Mouse (Mus musculus): ENCODE measurements at regions not wholly inside any gene's neighbourhood (a gene's known extent, or its start where the extent isn't known, plus 50 kb on each side); places are given as distances from the start of the nearest gene placed in this dataset.

- DNase-seq (ENCODE audit: low spot score) = no peak
Observed at GRCm38 (mm10) chr13:28450699-28451445, 193.5 kb downstream of the Gm11361 start.

GRCm38 (mm10) chr13:28449026-28449425 lies 191.7 kb downstream of the Gm11361 start:
- DNase-seq (ENCODE audit: low spot score) = no peak

- no peak for DNase-seq (ENCODE audit: low spot score)
Observed at GRCm38 (mm10) chr13:28442250-28442649, 184.9 kb downstream of the Gm11361 start.

GRCm38 (mm10) chr13:28433445-28433844 lies 176.1 kb downstream of the Gm11361 start:
- DNase-seq (ENCODE audit: low spot score) = no peak

GRCm38 (mm10) chr13:28432017-28432416 lies 174.7 kb downstream of the Gm11361 start:
- no peak for DNase-seq (ENCODE audit: low spot score)

GRCm38 (mm10) chr13:28426085-28426484 lies 168.8 kb downstream of the Gm11361 start:
- DNase-seq (ENCODE audit: low spot score) = no peak

GRCm38 (mm10) chr13:28425116-28425515 lies 167.8 kb downstream of the Gm11361 start:
- DNase-seq (ENCODE audit: low spot score) = no peak

- no peak for DNase-seq (ENCODE audit: low spot score)
Observed at GRCm38 (mm10) chr13:28424446-28425059, 167.2 kb downstream of the Gm11361 start.

- DNase-seq (ENCODE audit: low spot score) = no peak
Observed at GRCm38 (mm10) chr13:28421309-28421708, 164.0 kb downstream of the Gm11361 start.

GRCm38 (mm10) chr13:28420636-28421035 lies 163.3 kb downstream of the Gm11361 start:
- DNase-seq (ENCODE audit: low spot score) = no peak

- no peak for DNase-seq (ENCODE audit: low spot score)
Observed at GRCm38 (mm10) chr13:28419950-28420381, 162.6 kb downstream of the Gm11361 start.

- DNase-seq (ENCODE audit: low spot score) = no peak
Observed at GRCm38 (mm10) chr13:28418936-28419681, 161.8 kb downstream of the Gm11361 start.

- DNase-seq (ENCODE audit: low spot score) = no peak
Observed at GRCm38 (mm10) chr13:28417929-28418881, 160.9 kb downstream of the Gm11361 start.

GRCm38 (mm10) chr13:28417431-28417928 lies 160.2 kb downstream of the Gm11361 start:
- no peak for DNase-seq (ENCODE audit: low spot score)

- DNase-seq (ENCODE audit: low spot score) = no peak
Observed at GRCm38 (mm10) chr13:28416887-28417286, 159.6 kb downstream of the Gm11361 start.

GRCm38 (mm10) chr13:28416231-28416630 lies 158.9 kb downstream of the Gm11361 start:
- DNase-seq (ENCODE audit: low spot score) = no peak

GRCm38 (mm10) chr13:28415769-28416168 lies 158.4 kb downstream of the Gm11361 start:
- DNase-seq (ENCODE audit: low spot score) = no peak

- DNase-seq (ENCODE audit: low spot score) = no peak
Observed at GRCm38 (mm10) chr13:28410324-28410723, 153.0 kb downstream of the Gm11361 start.

GRCm38 (mm10) chr13:28409609-28409902 lies 152.2 kb downstream of the Gm11361 start:
- no peak for DNase-seq (ENCODE audit: low spot score)

GRCm38 (mm10) chr13:28408868-28409608 lies 151.7 kb downstream of the Gm11361 start:
- DNase-seq (ENCODE audit: low spot score) = no peak

GRCm38 (mm10) chr13:28400459-28400858 lies 143.1 kb downstream of the Gm11361 start:
- DNase-seq (ENCODE audit: low spot score) = no peak

Data from spleen, adult 12 weeks (tissue).